Mouse (Mus musculus): ENCODE measurements around the gene Rnf150.

DNA sequence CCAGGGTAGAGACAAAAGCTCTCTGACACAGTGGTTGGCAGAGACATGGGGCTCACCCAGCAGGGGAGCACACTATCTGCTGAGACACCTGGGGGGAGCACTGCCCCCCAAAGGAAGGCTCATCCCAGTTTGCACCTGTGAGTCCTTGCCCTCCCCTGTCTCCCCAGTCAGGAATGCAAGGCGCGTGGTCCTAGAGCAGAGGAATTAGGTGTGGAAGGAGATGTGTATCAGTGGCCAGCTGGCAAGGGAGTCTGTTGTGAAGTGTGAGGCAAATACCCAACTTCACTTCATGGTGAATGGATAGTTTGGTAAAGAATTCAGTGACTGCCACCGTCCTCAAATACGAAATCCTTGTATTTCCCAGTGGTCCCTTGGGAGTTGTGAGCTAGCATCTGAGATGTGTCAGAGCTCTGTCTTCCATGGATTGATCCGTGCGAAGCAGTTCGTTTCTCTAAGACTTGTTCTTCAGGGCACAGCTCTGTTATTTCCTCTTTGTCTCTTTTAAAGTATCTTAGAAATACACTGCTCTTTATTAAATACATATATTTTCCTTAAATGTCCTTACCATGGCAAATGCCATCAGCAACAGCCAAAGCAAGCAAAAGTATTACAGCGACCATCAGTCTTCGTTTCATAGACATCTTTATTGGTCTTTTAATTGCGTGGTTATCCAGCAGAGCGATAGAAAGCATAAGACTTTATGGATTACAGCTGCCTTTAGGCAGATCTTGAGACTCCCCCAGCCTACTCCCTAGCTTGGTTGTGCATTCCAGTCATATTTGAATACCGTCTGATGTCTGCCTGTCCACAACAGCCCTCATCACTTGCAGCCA is 215.8 kb downstream of the Rnf150 start:
- TF ChIP-seq HCFC1 (IDR thresholded peaks at IDR 0.05; ENCODE audit: borderline replicate concordance, insufficient read depth, low read length): no peak
- no peak for TF ChIP-seq ZNF384 (IDR thresholded peaks at IDR 0.05; ENCODE audit: low read depth, low read length)
- no peak for TF ChIP-seq ZC3H11A (IDR thresholded peaks at IDR 0.05; ENCODE audit: borderline replicate concordance, low read depth, low read length)
- TF ChIP-seq CHD2 (IDR thresholded peaks at IDR 0.05; ENCODE audit: low read depth, low read length): no peak
